Mouse (Mus musculus) ES-Bruce4 (cell line): ENCODE data around the gene Bpifb9a. TPM values are rescaled to one million over a fixed set of nuclear protein-coding genes. Genes with fewer than 3 reads are reported as not detected.
"Not testable (repeated sequence)": the region's sequence is repeated elsewhere in the genome, so short reads cannot be mapped to it uniquely, and the experiment has no call there.

Experiments used
- H3K27ac ChIP-seq: 2 replicates; pipeline ENCODE4 v1.5.1; 2012; ENCODE audit warnings: low read length, inconsistent platforms; ENCODE audit not compliant: insufficient read depth
- H3K27me3 ChIP-seq: 2 replicates; pipeline ENCODE4 v1.6.1; 2012; ENCODE audit warnings: mild to moderate bottlenecking, low read length, inconsistent platforms; ENCODE audit not compliant: control insufficient read depth, poor library complexity, insufficient read depth, severe bottlenecking
- H3K36me3 ChIP-seq: 2 replicates; pipeline ENCODE4 v1.6.1; 2012; ENCODE audit warnings: inconsistent platforms, mild to moderate bottlenecking, low read length, moderate library complexity; ENCODE audit not compliant: control insufficient read depth, poor library complexity, insufficient read depth, severe bottlenecking
- H3K4me1 ChIP-seq: one replicate; pipeline ENCODE4 v1.8.1; 2011; ENCODE audit warnings: low read length; ENCODE audit not compliant: control insufficient read depth, insufficient read depth
- H3K4me3 ChIP-seq: 2 replicates; pipeline ENCODE4 v1.5.1; 2011; ENCODE audit warnings: low read depth, mild to moderate bottlenecking, low read length
- H3K9ac ChIP-seq: 2 replicates; pipeline ENCODE4 v1.6.1; 2012; ENCODE audit warnings: low read depth, mild to moderate bottlenecking, inconsistent platforms; ENCODE audit not compliant: poor library complexity, severe bottlenecking
- H3K9me3 ChIP-seq: replicated peaks from 2 replicates; pipeline ENCODE4 v1.6.1; 2012; ENCODE audit warnings: mild to moderate bottlenecking, low read length, inconsistent platforms; ENCODE audit not compliant: control insufficient read depth, poor library complexity, insufficient read depth, severe bottlenecking
- CTCF ChIP-seq: IDR thresholded peaks from one replicate; pipeline ENCODE4 v1.8.1; 2011; ENCODE audit warnings: low read depth, low read length
- EP300 ChIP-seq: IDR thresholded peaks from 2 replicates; pipeline ENCODE4 v1.6.1; 2011; ENCODE audit warnings: low read depth, low read length; ENCODE audit not compliant: insufficient read depth
- POLR2A ChIP-seq: IDR thresholded peaks from one replicate; pipeline ENCODE4 v1.8.1; 2011; ENCODE audit warnings: low read length; ENCODE audit not compliant: insufficient read depth
- polyA plus RNA-seq: library from polyadenylated mRNA; stranded (reverse); fragments of >200 nt; gene quantifications from 2 replicates; pipeline ENCODE4 v1.2.4, GENCODE M21; 2011; ENCODE audit warnings: low read depth; ENCODE audit not compliant: missing spikeins, insufficient read depth, insufficient read length

The Bpifb9a gene
- not detected in 2 replicates for polyA plus RNA-seq

GRCm38 (mm10) chr2:154257554-154257953, at the start of gene Bpifb9a:
Gene Bpifb9a, plus strand, starts transcription at chr2:154257854.
- H3K36me3 ChIP-seq, H3K27ac ChIP-seq, H3K4me3 ChIP-seq, H3K9me3 ChIP-seq, H3K4me1 ChIP-seq, H3K27me3 ChIP-seq, H3K9ac ChIP-seq: not testable (repeated sequence)

GRCm38 (mm10) chr2:154209112-154209511, 48.5 kb upstream of the Bpifb9a start:
- Histone ChIP-seq H3K36me3 (no peaks in the 10 kb centered on the region), H3K27ac (no peak overlapping the region), H3K4me3 (no peak overlapping the region), H3K9me3 (no peaks in the 10 kb centered on the region), H3K9ac (no peak overlapping the region), H3K4me1 (no peaks in the 10 kb centered on the region), H3K27me3 (no peaks in the 10 kb centered on the region)
- peak; percentile 18 for TF ChIP-seq CTCF
- TF ChIP-seq POLR2A = no peak

GRCm38 (mm10) chr2:154211121-154211520, 46.5 kb upstream of the Bpifb9a start:
- TF ChIP-seq CTCF (no peak), EP300 (no peak), POLR2A (no peak)
- no peak overlapping the region for H3K9ac ChIP-seq
- H3K36me3 ChIP-seq = no peaks in the 10 kb centered on the region
- no peaks in the 10 kb centered on the region for H3K9me3 ChIP-seq
- no peaks in the 10 kb centered on the region for H3K4me1 ChIP-seq
- no peak overlapping the region for H3K27ac ChIP-seq
- H3K4me3 ChIP-seq = no peak overlapping the region
- H3K27me3 ChIP-seq = no peaks in the 10 kb centered on the region

- no peaks in the 10 kb centered on the region for H3K4me1 ChIP-seq
These were observed 45.8 kb upstream of the Bpifb9a start for GRCm38 (mm10) chr2:154211881-154212280.

GRCm38 (mm10) chr2:154215191-154215590, 42.5 kb upstream of the Bpifb9a start:
- Histone ChIP-seq H3K4me3 (no peak overlapping the region), H3K36me3 (no peaks in the 10 kb centered on the region), H3K27me3 (no peaks in the 10 kb centered on the region), H3K9ac (no peak overlapping the region), H3K27ac (no peak overlapping the region), H3K9me3 (no peaks in the 10 kb centered on the region), H3K4me1 (no peaks in the 10 kb centered on the region)
- TF ChIP-seq CTCF (peak; percentile 87), POLR2A (no peak)

More at GRCm38 (mm10) chr2:154211881-154212280, 45.8 kb upstream of the Bpifb9a start:
- TF ChIP-seq POLR2A (no peak), EP300 (no peak), CTCF (no peak)
- Histone ChIP-seq H3K4me3 (no peak overlapping the region), H3K27me3 (no peaks in the 10 kb centered on the region), H3K27ac (no peak overlapping the region), H3K36me3 (no peaks in the 10 kb centered on the region), H3K9me3 (no peaks in the 10 kb centered on the region), H3K9ac (no peak overlapping the region)

GRCm38 (mm10) chr2:154219950-154220349, 37.7 kb upstream of the Bpifb9a start:
- H3K4me1 ChIP-seq = peaks cover 6% of the 10 kb centered on the region
- H3K27ac ChIP-seq = no peak overlapping the region
- no peaks in the 10 kb centered on the region for H3K36me3 ChIP-seq
- H3K27me3 ChIP-seq = no peaks in the 10 kb centered on the region
- no peaks in the 10 kb centered on the region for H3K9me3 ChIP-seq
- H3K4me3 ChIP-seq = no peak overlapping the region
- H3K9ac ChIP-seq = no peak overlapping the region
- no peak for TF ChIP-seq CTCF
- no peak for TF ChIP-seq POLR2A
- no peak for TF ChIP-seq EP300
